Mouse (Mus musculus): ENCODE measurements around the gene Get4.

The Get4 gene

DNA sequence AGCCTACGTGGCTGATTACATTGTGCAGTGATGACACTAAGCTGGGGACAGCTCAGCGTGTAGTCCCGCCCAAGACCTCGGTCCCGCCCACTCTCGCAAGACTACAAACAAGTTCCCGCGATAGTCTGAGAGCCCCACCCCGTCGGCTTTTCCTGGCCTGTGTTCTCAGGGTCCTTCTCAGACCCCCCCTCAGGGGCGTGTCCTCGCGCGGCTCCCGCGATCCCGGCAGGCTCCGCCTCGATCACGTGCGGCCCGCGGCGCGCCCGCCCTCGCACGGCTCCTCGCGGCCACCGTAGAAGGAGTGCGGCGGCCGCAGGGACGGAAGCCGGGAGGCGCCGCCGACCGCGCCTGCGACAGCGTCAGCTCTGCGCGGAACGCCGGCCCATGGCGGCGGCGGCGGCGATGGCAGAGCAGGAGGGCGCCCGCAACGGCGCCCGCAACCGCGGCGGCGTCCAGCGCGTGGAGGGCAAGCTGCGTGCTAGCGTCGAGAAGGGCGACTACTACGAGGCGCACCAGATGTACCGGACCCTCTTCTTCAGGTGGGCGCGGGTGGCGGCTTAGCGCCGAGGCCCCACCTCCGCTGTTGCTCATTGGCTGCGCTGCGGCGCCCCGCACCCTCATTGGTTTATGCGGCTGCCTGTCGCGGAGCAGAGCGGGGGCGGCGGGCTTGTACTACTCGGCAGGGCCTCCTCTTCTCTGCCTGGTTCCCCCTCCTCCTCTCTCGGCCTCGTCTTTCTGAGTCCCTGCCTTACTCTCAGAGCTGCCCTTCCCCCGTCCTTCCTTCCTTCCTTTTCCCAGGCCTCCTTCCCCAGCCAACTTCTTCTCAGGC, at the start of gene Get4:
Gene Get4, plus strand, starts transcription at position 244 of the 829 bp plus-strand sequence.
- DNase-seq (ENCODE audit: low spot score in 2 of 2), result peak; percentile 95 to 96

DNA sequence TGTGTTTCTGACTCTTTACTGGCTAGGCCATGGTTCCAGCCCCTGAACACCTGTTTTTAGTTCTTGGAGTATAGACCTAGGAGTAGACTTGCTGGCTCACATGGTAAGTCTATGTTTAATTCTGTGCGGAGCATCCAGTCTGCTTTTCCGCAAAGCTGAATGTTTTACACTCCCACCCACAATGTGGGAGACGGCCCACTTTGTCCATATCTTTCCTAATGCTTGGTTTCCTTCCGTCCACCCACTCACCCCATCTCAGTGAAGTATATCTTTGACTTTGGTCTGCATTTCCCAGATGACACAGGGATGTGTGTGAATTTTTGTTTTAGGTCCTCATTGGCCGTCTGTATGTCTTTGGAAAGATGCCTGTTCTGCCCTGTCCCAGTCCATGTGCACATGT, 48.8 kb upstream of the Get4 start:
- no peak for DNase-seq (ENCODE audit: low spot score in 2 of 2)

GRCm38 (mm10) chr5:139206081-139206480, 46.0 kb upstream of the Get4 start:
- no peak for DNase-seq (ENCODE audit: low spot score in 2 of 2)

- DNase-seq (ENCODE audit: low spot score in 2 of 2), result no peak
Observed at GRCm38 (mm10) chr5:139206525-139206924, 45.6 kb upstream of the Get4 start.

DNA sequence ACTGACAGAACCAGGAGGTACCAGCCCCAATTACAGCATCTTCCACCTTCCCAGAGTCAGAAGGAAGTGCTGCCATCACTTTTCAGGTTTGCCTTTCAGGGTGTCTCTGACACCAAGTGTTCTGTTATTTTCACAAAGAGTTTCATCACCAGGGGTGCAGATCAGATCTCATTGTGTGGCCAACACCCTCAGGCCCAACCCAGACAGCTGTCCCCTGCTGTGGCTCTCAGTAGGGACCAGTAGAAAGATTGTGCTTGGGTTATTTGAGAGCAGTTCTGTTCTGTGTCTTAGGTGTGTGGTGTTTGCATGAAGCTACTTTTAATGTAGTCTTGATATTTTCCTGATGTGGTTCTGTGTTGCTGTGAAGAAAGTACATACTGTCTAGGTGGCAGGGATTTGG, 43.9 kb upstream of the Get4 start:
- no peak for DNase-seq (ENCODE audit: low spot score in 2 of 2)

GRCm38 (mm10) chr5:139208871-139209684, 43.0 kb upstream of the Get4 start:
- DNase-seq (ENCODE audit: low spot score in 2 of 2), result no peak

DNA sequence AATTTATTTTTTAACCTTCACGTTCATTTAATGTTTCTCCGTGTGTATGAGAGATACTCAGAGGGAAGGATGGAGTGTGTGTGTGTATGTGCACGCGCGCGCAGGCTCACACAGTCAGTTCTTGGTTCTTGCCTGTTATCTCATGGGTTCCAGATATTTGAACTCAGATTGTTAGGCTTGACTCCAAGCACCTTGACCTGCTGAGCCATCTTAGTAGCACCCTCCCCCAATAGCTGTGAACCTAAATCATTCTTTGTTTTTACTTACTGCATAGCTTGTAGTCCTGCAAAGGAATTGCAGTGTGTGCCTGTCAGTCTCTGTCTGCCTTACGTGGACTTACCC, 42.5 kb upstream of the Get4 start:
- DNase-seq (ENCODE audit: low spot score in 2 of 2), result no peak

- DNase-seq (ENCODE audit: low spot score in 2 of 2), result no peak
Observed at GRCm38 (mm10) chr5:139211737-139212385, 40.3 kb upstream of the Get4 start.

GRCm38 (mm10) chr5:139214298-139214697, 37.8 kb upstream of the Get4 start:
- no peak for DNase-seq (ENCODE audit: low spot score in 2 of 2)

DNA sequence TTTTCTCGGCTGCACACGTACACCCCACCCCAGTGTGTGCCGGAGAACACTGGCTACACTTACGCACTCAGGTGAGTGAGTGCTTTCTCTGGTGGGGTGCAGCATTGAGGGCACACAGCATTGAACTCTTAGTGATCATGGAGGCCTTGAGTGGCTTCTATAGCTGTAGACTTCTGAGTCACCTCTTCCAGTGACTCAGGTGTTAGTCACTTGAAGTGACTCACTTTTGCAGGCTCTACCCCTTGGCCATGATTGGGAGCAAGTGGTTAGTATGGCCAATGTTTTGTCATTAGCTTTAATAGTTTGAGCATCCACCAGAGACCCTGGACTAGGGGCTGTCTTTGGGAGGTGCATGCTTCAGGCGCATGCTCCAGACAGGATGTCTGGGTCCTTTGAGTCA, 36.9 kb upstream of the Get4 start:
- no peak for DNase-seq (ENCODE audit: low spot score in 2 of 2)

GRCm38 (mm10) chr5:139216121-139216520, 36.0 kb upstream of the Get4 start:
- no peak for DNase-seq (ENCODE audit: low spot score in 2 of 2)

- no peak for DNase-seq (ENCODE audit: low spot score in 2 of 2)
Observed at GRCm38 (mm10) chr5:139216774-139217173, 35.4 kb upstream of the Get4 start.

- no peak for DNase-seq (ENCODE audit: low spot score in 2 of 2)
Observed at GRCm38 (mm10) chr5:139220006-139220515, 32.1 kb upstream of the Get4 start.

DNA sequence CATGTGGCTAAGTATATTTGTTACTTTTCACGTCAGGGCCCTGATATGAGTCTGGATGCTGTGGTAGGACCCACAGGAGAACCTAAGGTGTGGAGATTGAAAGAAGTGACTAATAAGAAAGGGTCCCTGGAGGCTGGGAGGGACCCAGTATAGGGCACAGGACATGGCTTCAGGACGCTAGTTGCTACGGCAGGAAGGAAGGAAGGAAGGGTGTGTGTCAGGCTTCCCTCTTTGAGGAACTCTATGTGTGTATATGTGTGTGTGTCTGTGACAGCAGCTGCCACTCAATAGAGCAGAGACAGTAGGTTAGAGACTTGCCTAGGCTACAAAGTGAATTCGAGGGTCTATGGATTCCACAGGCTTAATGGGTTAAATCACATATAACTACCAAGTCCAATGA, 31.5 kb upstream of the Get4 start:
- DNase-seq (ENCODE audit: low spot score in 2 of 2), result no peak

DNA sequence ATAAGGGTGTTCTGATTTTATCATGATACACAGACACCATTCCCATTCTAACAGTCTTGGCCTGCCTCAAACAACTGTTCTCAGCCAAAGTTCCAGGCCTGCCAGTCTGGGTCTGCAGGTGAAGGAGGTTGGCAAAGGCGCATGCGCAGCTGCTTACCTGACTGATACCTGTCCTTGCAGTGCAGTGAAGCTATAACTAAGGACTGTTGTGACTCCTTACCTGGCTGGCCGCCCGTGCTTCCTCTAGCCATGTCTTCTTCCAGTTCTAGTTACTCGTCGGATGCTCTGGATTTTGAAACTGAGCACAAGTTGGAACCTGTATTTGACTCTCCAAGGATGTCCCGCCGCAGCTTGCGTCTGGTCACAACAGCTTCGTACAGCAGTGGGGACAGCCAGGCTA, 28.8 kb upstream of the Get4 start:
- no peak for DNase-seq (ENCODE audit: low spot score in 2 of 2)

- DNase-seq (ENCODE audit: low spot score in 2 of 2), result no peak
Observed at GRCm38 (mm10) chr5:139227236-139227635, 24.9 kb upstream of the Get4 start.

DNA sequence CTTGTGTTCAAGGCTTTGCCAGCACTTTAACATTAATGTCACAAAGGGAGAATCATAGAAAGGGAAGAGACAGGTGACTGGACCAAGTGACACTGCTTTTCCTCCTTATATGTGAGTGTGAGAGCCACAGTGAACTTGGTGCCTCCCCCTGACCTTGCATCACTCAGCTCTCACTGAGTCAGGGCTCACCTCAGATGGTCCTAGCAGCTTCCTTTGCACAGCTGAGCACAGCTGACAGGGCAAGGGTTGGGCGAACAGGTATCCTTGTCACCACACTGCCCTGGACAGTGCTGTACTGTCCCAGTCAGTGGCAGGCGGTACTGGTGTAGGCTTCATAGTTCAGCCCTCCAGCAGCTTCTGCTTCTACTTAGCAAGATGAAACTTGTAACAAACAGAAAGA, 24.5 kb upstream of the Get4 start:
- no peak for DNase-seq (ENCODE audit: low spot score in 2 of 2)

DNA sequence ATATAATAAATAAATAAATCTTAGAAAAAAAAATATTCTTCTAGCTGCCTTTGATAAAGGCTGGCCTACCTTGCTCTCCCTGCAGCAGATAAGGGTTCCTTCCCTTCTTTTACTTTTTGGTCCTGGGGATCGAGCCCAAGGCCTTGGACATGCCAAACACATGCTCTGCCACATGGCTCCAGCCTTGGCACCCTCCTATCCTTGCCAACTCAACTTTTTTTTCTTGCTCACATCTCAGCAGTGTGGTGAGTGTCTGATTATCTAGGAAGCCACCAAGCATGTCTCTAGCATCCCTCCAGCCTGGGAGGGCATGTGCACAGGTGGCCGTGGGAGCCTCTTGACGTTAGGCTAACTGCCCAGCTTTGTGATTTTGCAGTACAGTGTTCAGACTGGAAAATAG, 23.8 kb upstream of the Get4 start:
- no peak for DNase-seq (ENCODE audit: low spot score in 2 of 2)

- DNase-seq (ENCODE audit: low spot score in 2 of 2), result no peak
Observed at GRCm38 (mm10) chr5:139229716-139230115, 22.4 kb upstream of the Get4 start.

GRCm38 (mm10) chr5:139232083-139232482, 20.0 kb upstream of the Get4 start:
- DNase-seq (ENCODE audit: low spot score in 2 of 2), result no peak

DNA sequence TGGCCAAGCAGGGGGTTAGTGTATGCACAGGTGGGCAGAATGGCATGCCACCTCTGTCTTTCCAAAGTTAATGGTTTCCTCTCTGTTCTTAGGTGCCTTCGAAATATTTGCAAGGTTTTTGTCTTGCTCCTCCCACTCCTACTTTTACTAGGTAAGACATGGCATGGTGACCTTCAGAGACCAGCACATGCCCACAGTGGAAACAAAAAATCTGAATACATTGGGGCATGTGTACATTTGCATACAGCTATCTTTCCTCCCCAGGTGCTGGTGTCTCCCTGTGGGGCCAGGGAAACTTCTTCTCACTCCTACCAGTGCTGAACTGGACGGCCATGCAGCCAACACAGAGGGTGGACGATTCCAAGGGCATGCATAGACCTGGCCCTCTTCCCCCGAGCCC, 17.7 kb upstream of the Get4 start:
- DNase-seq (ENCODE audit: low spot score in 2 of 2), result no peak

DNA sequence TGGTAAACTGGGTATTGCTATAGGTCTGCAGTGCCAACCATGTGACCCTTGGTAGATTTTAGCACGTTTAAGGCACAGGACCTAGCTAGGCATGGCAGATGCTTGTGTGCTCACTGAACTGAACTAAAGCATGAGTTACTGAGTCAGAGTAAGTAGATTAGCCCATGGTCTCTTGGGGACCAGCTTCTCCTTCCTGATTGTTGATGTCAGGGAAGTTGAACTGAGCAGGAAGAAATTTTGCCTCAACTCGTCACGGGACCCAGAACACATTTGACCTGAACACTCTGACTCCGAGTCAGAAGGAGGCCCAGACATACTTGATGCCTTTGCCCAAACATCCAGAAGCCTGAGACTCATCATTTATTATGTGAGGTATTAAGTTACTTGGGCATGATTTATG, 14.7 kb upstream of the Get4 start:
- no peak for DNase-seq (ENCODE audit: low spot score in 2 of 2)

Measured in frontal cortex, postnatal 25 days (tissue).